Mouse (Mus musculus) E14TG2a.4 (cell line): ENCODE measurements around the gene Slc8a2.

Experiments used
- CTCF ChIP-seq: conservative IDR thresholded peaks from 2 replicates; pipeline ENCODE4 v1.5.1; 2014; ENCODE audit warnings: low read length
- NANOG ChIP-seq: IDR thresholded peaks from 2 replicates; pipeline ENCODE4 v1.6.1; 2014; ENCODE audit warnings: borderline replicate concordance, low read length, mixed read lengths
- POU5F1 ChIP-seq: IDR thresholded peaks from 2 replicates; pipeline ENCODE4 v1.6.1; 2014; ENCODE audit warnings: low read length, borderline replicate concordance

DNA sequence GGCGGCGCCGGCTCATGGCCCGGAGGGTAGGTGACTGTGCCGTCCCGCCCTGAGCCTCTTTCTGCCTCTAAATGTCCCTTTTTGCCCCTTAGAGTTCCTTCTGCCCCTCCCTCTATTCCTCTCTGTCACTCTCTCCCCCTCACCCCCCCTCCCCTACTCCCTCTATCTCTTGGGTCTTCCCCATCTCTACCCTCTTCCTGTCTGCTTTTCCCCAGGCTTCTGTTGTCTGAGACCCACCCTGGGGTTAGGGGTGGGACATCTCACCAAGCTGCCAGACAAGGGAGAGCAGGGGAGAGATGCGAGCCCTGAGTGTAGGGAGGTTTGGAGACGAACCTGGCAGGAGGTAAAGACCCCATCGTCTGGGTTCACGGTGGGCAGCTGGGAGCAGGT is 45.9 kb downstream of the Slc8a2 start:
- TF ChIP-seq CTCF, result no peak
- TF ChIP-seq NANOG, result no peak
- no peak for TF ChIP-seq POU5F1
